Mouse (Mus musculus) E14TG2a.4 (cell line): ENCODE results near the gene Cplane1.

Source experiments
- H3K27me3 ChIP-seq: 2 replicates; pipeline ENCODE4 v1.6.1; 2014; ENCODE audit warnings: low read length, control low read depth; ENCODE audit not compliant: insufficient read depth
- H3K36me3 ChIP-seq: 2 replicates; pipeline ENCODE4 v1.6.1; 2014; ENCODE audit warnings: low read length, control low read depth; ENCODE audit not compliant: insufficient read depth
- H3K4me1 ChIP-seq: replicated peaks from 2 replicates; pipeline ENCODE4 v1.6.1; 2014; ENCODE audit warnings: low read depth, low read length, control low read depth
- H3K4me3 ChIP-seq: replicated peaks from 2 replicates; pipeline ENCODE4 v1.5.1; 2014; ENCODE audit warnings: mild to moderate bottlenecking, low read length
- H3K9me3 ChIP-seq: 2 replicates; pipeline ENCODE4 v1.6.1; 2014; ENCODE audit warnings: low read length, control low read depth
- CTCF ChIP-seq: conservative IDR thresholded peaks from 2 replicates; pipeline ENCODE4 v1.5.1; 2014; ENCODE audit warnings: low read length
- NANOG ChIP-seq: IDR thresholded peaks from 2 replicates; pipeline ENCODE4 v1.6.1; 2014; ENCODE audit warnings: borderline replicate concordance, low read length, mixed read lengths
- POU5F1 ChIP-seq: IDR thresholded peaks from 2 replicates; pipeline ENCODE4 v1.6.1; 2014; ENCODE audit warnings: low read length, borderline replicate concordance

Gene Cplane1

DNA sequence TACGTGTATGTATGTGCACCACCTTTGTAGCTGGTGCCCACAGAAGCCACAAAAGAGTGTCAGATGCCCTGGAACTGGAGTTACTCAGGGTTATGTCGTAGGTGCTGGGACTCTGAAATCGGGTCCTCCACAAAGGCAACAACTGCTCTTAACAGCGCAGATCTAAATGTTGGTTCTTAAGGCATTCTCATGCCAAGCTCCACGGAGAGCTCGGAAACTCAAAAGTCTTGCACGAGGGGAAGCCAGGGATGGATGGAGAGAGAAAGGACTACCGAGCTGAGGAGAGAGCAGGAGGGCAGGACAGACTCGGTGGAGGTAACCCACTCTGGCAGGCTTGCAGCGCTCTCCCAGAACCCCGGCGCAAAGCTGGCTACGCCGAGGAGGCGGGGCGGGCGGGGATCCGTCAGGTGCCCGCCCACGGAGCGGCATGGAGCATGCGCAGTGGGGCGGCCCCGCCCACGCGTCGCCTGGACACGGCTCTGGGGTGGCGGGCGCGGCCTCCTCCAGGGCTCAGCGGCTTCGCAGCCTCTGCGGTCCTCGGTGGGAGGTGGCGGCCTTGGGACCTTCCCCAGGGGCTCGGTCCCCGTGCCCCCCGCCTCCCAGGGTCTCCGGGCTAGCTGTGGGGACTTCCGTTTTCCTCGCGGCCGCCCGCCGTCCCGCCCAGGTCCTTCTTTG lies at the start of gene Cplane1:
Gene Cplane1, plus strand, starts transcription at position 516 of the 675 bp plus-strand sequence.
- Histone ChIP-seq H3K9me3 (no peaks in the 10 kb centered on the region), H3K36me3 (peaks cover 27% of the 10 kb centered on the region), H3K27me3 (no peaks in the 10 kb centered on the region), H3K4me1 (peaks cover 28% of the 10 kb centered on the region), H3K4me3 (peak within 1 kb of the TSS; percentile 96)
- TF ChIP-seq POU5F1, result no peak

DNA sequence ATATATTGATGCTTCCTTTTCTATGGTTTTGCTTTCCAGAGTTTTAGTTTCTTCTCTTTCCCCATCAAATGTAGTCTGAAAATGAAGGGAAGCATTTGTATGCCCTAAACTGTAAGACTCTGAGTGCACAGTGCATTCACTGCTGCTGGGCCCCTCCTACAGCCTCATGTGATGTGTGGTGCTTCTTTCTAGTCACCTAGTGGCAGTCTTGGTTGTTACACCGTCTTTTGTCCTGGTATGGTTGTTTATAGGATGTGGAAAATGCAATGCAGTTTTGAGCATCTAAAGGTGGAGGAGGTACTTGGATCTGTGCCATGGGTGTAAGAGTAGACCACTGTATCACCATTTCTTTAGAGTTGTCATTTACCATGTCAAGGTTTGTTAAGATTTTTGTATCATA lies 39.6 kb upstream of the Cplane1 start:
- TF ChIP-seq CTCF (no peak; the same call in 1 of the 2 replicates), POU5F1 (no peak), NANOG (no peak)
- Histone ChIP-seq H3K9me3 (no peaks in the 10 kb centered on the region), H3K27me3 (no peaks in the 10 kb centered on the region)

DNA sequence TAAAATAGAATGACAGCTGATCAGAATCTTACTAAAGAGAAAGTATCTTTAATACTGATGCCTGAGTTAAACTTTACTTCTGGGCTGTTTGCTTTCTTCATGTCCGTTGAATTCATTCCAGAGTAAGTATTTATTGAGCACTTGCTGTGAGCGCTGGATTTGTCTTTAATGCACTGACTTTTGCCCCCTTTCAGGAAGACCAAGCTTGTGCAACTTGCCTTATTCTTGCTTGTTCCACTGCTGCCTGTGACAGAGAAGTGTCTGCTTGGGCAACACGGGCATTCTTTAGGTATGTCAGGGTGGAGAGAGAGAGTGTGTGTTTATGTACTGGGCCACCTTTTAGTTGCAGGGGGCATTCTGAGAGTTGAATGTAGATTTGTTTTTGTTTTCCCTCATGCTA lies 37.6 kb upstream of the Cplane1 start:
- no peak overlapping the region for H3K4me3 ChIP-seq
- no peak for TF ChIP-seq NANOG
- TF ChIP-seq POU5F1, result no peak
- TF ChIP-seq CTCF, result no peak

More for the DNA sequence above, 39.6 kb upstream of the Cplane1 start:
- H3K36me3 ChIP-seq, result peaks cover 95% of the 10 kb centered on the region
- peaks cover 18% of the 10 kb centered on the region for H3K4me1 ChIP-seq
- H3K4me3 ChIP-seq, result no peak overlapping the region

DNA sequence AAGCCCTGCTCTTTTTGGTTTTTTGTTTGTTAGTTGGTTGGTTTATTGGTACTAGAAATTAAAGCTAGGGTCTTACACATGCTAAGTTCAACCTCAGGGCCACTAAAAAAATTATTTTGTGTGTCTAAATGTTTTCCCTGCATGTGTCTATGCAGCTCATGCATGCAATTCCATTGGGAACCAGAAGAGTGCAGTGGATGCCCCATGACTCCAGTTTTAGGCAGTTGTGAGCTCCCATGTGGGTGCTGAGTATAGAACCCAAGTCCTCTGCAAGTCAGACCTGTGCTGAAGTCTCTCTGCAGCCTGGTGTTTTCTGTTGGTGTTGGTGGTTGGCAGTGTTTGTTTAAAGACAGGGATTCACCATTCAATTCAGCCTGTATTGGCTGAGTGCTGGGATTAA lies 37.1 kb upstream of the Cplane1 start:
- H3K4me3 ChIP-seq, result no peak overlapping the region
- TF ChIP-seq NANOG (no peak), POU5F1 (no peak), CTCF (peak; percentile 27)
- peaks cover 12% of the 10 kb centered on the region; the same call in 1 of the 2 replicates for H3K4me1 ChIP-seq
- no peaks in the 10 kb centered on the region for H3K9me3 ChIP-seq
- H3K27me3 ChIP-seq, result no peaks in the 10 kb centered on the region
- H3K36me3 ChIP-seq, result peaks cover 98% of the 10 kb centered on the region

More for the DNA sequence above, 37.6 kb upstream of the Cplane1 start:
- Histone ChIP-seq H3K36me3 (peaks cover 98% of the 10 kb centered on the region), H3K4me1 (peaks cover 17% of the 10 kb centered on the region), H3K9me3 (no peaks in the 10 kb centered on the region), H3K27me3 (no peaks in the 10 kb centered on the region)

GRCm38 (mm10) chr15:8135606-8136005 lies 33.3 kb upstream of the Cplane1 start:
- H3K36me3 ChIP-seq, result peaks cover 97% of the 10 kb centered on the region
- no peak for TF ChIP-seq POU5F1
- TF ChIP-seq CTCF, result no peak
- TF ChIP-seq NANOG, result no peak
- H3K27me3 ChIP-seq, result no peaks in the 10 kb centered on the region
- no peak overlapping the region for H3K4me3 ChIP-seq
- H3K9me3 ChIP-seq, result no peaks in the 10 kb centered on the region
- H3K4me1 ChIP-seq, result no peaks in the 10 kb centered on the region

DNA sequence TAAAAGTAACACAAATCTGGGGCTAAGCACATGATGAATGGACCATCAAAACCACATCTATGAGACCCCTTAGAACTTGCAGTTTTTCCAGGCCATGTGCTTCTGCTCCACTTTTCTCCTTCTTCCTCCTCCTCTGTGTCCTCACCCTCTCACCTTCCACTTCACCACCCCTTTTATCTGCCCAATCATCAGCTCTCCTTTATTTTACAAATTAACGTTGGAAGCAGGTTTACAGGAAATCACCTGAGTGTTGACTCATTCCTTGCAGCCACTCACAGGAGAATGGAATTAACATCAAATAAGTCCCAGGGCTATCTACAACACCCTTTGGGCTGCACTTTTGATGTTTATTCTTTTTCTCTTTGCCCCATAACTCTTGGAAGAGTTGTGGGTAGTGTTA lies 7.1 kb upstream of the Cplane1 start:
- H3K4me1 ChIP-seq, result peaks cover 70% of the 10 kb centered on the region
- H3K27me3 ChIP-seq, result no peaks in the 10 kb centered on the region
- no peak for TF ChIP-seq CTCF
- peak; percentile 56; the same call in 1 of the 2 replicates for TF ChIP-seq NANOG
- H3K9me3 ChIP-seq, result no peaks in the 10 kb centered on the region
- H3K4me3 ChIP-seq, result no peak overlapping the region
- H3K36me3 ChIP-seq, result peaks cover 59% of the 10 kb centered on the region

GRCm38 (mm10) chr15:8169266-8169746 lies 400 bp downstream of the Cplane1 start:
- TF ChIP-seq POU5F1, result no peak
- no peak for TF ChIP-seq CTCF
- TF ChIP-seq NANOG, result no peak
- Histone ChIP-seq H3K27me3 (no peaks in the 10 kb centered on the region), H3K9me3 (no peaks in the 10 kb centered on the region), H3K36me3 (peaks cover 30% of the 10 kb centered on the region), H3K4me1 (peaks cover 28% of the 10 kb centered on the region), H3K4me3 (peak overlapping the region; percentile 96)

- Histone ChIP-seq H3K9me3 (no peaks in the 10 kb centered on the region), H3K27me3 (no peaks in the 10 kb centered on the region), H3K4me1 (no peaks in the 10 kb centered on the region), H3K4me3 (no peak overlapping the region), H3K36me3 (peaks cover 64% of the 10 kb centered on the region)
- no peak for TF ChIP-seq NANOG
- no peak for TF ChIP-seq CTCF
- no peak for TF ChIP-seq POU5F1
These were observed 20.7 kb downstream of the Cplane1 start for GRCm38 (mm10) chr15:8189563-8189962.

DNA sequence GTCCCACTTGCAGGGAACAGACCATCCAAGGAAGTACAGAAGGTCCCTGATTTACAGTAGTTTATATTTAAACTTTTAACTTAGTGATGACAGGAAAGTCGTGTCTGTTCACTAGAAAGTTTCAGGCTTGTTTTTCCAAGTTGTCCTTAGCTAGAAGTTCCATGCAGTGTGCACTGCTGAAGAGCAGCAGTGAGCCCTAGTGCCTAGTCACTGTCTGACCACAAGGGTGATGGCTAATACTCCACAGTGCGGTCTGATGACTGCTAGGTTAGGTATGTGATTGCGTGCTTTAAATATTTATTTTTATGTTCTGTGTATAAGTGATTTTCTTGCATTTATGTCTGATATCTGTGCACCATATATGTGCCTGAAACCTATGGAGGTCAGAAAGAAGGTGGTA lies 21.5 kb downstream of the Cplane1 start:
- Histone ChIP-seq H3K4me1 (no peaks in the 10 kb centered on the region), H3K4me3 (no peak overlapping the region), H3K36me3 (peaks cover 73% of the 10 kb centered on the region), H3K9me3 (no peaks in the 10 kb centered on the region), H3K27me3 (no peaks in the 10 kb centered on the region)
- TF ChIP-seq NANOG, result no peak
- no peak for TF ChIP-seq CTCF
- TF ChIP-seq POU5F1, result no peak
